Mouse (Mus musculus) megakaryocyte, embryonic 14.5 days (primary cell): Measurements from ENCODE around the gene Ly6f.

Source experiments
- FLI1 ChIP-seq: IDR thresholded peaks from 2 replicates; pipeline ENCODE4 v1.6.1; 2012; ENCODE audit warnings: low read length, inconsistent platforms, mixed read lengths
- GATA1 ChIP-seq: IDR thresholded peaks from 3 replicates; pipeline ENCODE4 v1.6.1; 2012; ENCODE audit warnings: mixed read lengths, low read length, inconsistent platforms, borderline replicate concordance

DNA sequence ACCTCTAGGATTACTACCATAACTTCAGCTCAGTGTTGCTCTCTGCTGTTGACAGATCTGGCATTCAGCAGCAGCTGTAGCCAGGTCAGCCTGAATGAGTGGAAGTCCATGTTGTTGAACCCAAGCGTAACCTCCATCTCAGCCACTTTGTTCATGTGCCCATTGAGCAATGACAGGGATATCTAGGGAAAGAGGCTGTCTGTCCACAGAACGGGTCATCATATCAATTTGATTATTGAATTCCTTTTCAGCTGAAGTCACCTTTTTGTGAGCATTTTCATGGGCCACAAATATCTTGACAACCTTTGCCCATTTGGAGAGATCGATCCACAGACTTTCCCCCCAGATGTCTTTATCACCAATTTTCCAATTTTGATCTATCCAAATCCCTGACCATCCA, 51.9 kb downstream of the Ly6f start:
- TF ChIP-seq GATA1 (no peak), FLI1 (no peak)
